Mouse (Mus musculus) megakaryocyte, embryonic 14.5 days (primary cell): ENCODE data around the gene Hoxa6.

Source experiments
- FLI1 ChIP-seq: IDR thresholded peaks from 2 replicates; pipeline ENCODE4 v1.6.1; 2012; ENCODE audit warnings: low read length, inconsistent platforms, mixed read lengths
- GATA1 ChIP-seq: IDR thresholded peaks from 3 replicates; pipeline ENCODE4 v1.6.1; 2012; ENCODE audit warnings: mixed read lengths, low read length, inconsistent platforms, borderline replicate concordance

DNA sequence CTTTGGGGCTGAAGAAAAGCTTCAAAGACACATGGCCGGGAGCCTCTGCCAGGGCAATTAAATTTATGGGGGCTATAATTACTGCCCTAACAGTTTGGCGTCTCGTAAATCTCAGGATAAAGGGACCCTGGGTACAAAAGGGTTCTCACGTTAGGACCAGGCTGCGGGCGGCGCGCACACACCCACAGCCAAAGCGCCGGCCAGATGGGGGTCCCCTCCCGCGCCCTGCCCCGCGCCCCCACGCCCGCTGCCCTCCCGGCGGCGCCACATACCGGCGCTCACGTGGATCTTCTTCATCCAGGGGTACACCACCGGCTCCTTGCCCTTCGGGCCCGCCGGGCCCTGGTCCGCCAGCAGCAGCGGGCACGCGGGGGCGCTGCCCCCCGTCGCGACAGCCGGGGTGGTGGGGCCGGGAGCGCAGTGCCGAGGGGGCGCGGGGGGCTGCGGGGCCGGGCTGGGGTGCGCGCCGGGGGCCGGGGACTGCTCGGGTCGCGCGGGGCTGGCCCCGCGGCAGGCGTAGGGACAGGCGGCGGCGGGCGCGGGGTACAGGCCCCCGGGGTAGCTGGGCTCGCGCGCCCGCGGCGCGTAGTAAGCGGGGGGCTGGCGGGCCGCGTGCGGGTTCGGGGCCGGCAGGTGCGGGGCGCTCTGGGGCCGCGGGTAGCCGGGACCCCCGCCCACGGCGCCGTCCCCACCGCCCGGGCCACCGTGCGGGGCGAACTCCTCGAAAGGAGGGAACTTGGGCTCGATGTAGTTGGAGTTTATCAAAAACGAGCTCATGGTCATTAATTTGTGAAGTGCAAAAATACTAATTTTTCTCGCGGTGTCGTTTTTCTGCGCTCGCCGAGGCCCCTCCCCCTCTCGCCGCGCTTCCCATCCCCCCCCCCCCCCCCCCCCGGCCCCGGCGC lies 17.4 kb downstream of the Hoxa6 start, which contains the start of gene Hoxa4:
- no peak for TF ChIP-seq GATA1
- TF ChIP-seq FLI1 = no peak
